Mouse (Mus musculus): Measurements from ENCODE around the gene Psme3.
A peak's percentile ranks its signal among the peaks of the same experiment; 100 is the strongest.

The Psme3 gene

DNA sequence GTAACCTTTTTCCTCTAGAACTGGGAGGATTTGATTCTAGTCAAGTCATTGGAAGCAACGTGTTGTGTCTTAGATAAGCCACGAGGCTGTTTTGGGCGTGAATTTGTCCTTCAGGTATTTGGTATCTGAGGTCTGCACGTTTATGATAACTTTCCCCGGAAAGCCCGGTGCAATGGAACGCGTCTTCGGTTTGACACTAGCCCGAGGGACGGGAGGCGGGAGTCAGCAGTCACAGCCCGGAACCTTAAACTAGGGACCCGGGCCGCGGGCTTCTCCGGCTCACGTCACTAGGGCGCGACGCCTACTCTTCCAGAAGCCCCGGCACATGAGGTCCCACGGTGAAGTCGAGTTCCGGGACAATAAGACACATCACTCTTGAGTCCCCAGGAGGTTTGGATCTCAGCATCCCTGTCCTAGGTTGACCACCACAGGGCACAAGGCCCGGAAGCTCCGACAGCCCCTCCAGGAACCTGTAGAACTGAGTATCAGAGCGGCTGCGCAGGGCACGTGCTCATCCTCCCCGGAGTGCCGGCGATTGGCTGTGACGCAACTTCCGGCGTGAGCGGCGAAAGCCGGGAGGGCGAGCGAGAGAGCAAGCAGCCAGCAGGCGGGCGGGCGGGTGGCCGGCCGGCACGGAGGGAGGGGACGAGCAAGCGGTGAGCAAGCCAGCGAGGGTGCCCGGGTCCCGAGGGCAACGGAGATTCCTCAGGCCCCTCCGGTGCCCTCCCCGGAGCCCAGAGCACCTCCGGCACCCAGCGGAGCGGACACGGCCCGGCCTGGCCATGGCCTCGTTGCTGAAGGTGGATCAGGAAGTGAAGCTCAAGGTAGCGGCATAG is at the start of gene Psme3:
Psme3 (plus strand) TSS at position 549 of the 836 bp plus-strand sequence.
- DNase-seq = peak; percentile 93

DNA sequence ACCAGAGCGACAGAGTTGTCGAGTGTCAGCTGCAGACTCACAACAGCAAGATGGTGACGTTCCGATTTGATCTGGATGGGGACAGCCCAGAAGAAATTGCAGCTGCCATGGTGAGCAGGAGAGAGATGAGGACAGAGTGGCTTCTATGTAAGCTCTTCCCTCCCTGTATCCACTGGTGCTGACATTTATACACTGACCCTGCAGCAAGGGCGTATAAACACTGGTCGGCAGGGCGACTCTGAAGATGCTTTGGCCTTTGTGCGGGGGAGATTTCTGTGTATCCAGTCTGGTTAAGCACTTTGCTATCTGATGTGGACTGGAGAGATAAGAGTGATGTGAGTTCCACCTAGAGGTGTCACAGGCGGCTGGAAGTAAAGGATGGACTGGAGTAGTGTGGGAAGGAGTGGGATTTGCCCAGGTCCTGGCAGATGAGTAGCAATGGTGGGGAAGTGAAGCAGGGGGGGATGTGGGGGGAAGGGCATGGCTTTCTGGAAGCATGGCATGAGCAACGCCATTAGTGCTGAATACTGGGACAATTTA is 46.4 kb upstream of the Psme3 start:
- DNase-seq = no peak

DNA sequence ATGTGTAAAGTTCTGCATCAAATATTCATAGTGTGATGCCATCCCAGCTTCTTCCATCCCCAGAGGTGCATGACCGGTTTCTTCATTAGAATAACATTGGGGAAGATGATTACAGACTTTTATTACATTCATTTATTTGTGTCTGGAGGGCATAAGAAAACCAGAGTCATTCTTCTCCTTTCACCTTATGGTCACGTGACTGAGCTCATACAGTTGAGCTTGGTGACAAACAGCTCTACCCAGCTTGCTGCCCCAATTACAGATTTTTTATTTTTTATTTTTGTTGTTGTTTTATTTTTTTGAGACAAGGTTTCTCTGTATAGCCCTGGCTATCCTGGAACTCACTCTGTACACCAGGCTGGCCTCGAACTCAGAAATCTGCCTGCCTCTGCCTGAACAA is 43.6 kb upstream of the Psme3 start:
- DNase-seq = no peak

DNA sequence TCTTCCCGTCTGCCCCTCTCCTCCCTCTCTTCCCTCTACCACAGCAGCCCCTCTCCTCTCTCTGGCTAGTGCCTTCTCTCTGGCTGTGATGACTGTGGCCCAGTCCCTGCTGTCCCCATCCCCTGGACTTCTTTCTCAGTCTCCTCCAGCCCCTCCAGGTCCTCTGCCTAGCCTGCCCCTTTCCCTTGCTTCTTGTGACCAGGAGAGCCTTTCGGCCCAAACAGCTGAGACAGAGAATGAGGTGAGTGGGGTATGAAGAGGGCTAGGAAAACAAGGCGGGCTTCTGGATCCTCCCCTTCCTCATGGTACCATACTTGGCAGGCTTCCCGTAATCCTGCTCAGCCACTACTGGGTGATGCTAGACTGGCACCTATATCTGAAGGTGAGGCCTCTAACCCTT is 40.7 kb upstream of the Psme3 start:
- DNase-seq = no peak

DNA sequence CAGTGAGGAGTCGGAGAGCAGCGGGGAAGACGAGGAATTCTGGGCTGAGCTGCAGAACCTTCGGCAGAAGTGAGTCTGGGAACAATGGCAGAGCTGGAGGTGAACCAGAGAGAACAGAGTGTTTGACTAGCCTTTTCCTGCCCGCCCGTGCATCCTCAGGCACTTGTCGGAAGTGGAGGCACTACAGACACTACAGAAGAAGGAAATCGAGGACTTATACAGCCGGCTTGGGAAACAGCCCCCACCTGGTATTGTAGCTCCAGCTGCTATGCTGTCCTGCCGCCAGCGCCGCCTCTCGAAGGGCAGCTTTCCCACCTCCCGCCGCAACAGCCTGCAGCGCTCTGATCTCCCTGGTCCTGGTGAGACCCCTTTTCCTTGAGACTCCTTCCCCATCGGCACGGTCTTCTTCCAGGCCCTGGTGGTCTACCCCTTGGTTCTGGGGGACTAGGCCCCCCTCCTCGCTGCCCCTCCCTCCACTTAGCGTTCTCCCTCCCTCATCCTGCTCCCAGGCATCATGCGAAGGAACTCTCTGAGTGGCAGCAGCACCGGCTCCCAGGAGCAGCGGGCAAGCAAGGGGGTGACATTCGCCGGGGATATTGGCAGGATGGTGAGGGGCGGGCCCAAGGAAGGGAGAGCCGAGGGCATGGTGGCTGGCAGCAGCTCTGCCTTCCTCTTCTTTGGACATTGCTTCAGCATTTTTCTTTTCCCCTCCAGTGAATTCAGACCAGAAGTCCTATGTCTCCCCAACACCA is 39.5 kb upstream of the Psme3 start:
- DNase-seq = no peak

DNA sequence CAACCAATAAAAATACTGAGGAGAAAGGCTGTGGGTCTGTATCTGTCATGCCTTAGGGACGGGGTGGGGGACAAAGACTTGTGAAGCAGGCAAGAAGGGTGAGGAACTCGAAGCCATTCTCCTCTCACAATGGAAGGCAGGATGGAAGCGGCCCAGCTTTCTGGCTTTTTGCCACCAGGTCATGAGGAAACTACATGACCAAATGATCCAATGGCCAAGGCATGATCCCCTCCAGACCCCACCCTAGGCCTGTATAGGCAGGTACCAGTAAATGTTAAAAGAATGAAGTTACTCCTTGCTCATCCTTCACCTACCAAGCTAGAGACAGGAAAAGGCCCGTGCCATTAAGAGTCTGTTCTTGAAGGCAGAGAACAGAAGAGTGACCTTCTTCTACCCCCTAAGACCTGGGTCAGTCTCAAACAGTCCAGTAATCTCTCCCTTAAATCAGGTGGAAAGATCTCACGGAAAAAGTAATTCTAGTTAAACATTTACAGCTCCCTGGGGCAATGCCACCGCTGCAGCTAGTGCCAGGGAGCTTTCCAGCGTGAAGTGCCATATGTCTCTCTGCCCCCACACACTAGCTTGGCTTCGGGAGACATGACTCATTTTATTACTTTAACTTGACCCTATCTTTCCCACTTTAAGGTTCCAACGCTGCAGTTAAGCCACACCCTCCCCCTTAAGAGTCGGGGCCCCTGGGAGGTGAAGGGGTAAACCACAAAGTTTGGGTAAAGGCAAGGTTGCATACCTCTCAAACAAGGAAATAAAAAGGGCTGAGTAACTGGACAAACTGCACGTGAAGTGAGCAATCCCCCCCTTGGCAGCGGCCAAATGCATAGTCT is 38.4 kb upstream of the Psme3 start:
- DNase-seq = no peak

DNA sequence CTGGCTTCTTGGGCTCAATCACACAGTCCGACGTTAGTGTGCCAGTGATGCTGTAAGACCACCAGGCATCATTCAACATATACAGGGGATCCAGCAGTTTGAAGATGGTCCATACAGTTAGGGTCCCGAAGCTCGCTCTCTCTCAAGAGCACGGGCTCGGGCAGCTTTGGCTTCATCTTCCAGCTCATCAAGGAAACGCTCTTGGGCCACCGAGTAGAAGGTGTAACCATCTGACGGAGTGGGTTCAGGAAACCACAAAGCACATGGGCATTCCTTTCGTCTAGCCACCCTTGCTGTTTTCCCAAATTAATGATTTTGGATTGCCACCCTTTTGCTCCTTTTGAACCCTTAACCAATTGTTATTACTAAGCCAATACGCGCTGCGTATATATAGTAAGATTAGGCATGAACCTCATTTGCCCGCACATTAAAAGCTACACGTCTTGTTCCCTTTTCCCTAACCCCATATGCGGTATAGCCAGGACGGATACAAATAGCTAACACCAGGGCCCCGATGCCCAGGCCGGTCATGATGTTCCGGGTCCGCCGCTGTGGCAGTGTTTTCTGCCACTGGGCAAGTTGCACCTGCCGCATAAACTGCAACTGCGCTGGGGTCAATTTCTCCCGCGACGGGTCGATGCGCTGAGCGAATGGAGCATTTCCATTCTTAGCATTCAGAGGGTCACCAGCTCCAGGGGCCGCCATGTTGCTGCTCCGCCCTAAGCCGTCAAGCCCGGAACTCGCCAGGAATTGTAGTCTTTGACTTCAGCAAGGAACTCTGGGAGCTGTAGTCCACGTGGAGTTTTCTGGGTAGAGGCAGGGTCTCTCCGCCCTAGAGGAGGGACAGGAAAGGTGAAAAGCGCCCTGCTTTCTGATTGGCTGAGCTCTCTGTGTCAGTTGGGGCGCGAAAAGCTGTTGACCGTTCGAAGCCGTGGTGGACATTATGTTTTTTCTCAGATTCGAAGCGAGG is 37.5 kb upstream of the Psme3 start, which contains the start of the genes Cntd1 and Coa3:
Cntd1 (plus strand) TSS at position 790 of the 970 bp plus-strand sequence.
Coa3 (minus strand) TSS at position 892 of the 970 bp plus-strand sequence.
- DNase-seq = peak; percentile 86

DNA sequence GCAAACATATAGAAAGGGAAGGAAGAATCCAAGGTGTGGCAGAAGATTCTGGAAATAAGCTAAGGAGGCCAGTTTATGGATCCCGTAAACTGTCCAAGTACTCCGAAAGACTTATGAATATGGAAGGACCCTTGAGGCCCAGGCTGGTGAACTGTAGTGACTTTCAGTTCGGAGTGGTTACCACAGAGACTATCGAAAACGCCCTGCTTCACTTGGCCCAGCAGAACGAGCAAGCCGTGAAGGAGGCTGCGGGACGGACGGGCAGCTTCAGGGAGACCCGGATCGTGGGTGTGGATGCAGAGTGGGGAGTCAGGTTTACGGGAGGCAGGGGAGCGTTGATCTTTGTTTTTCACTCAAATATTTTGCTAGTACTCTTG is 36.8 kb upstream of the Psme3 start:
- no peak for DNase-seq

DNA sequence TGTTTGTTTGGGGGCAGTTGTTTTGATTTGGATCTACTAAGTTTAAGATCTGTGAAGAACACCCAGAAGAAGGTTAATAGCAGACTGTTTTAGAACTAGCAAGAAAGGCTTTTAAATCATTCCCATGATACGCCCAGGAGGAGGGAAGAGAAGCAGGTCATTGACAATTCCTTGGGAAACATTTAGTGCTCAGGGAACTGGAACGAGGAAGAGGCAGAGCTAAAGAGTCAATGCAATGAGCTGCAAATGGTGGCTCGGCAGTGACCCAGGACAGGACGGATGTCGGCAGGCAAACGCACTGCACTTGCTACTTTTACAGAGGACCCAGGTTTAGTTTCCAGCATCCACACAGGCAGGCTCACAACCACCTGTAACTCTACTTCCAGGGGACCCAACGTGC is 35.2 kb upstream of the Psme3 start:
- no peak for DNase-seq

DNA sequence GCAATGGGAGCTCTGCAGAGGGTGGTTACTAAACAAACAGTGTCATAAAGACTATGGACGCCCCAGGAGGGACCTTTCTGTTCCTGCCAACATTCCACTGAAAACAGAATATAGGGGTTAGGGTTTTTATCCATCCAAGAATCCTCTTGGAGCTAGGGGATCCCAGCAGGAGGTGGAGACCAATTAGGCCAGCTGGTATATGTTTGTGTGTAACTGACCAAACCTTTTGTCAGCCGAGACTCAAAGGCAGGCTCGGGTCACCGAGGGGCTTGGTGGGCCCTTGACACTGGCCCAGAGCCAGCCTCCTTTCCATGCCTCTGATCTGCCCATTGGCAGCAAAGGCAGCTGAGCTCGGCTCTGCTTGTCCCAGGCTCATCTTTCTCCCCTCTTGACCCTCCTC is 33.1 kb upstream of the Psme3 start:
- DNase-seq = no peak

DNA sequence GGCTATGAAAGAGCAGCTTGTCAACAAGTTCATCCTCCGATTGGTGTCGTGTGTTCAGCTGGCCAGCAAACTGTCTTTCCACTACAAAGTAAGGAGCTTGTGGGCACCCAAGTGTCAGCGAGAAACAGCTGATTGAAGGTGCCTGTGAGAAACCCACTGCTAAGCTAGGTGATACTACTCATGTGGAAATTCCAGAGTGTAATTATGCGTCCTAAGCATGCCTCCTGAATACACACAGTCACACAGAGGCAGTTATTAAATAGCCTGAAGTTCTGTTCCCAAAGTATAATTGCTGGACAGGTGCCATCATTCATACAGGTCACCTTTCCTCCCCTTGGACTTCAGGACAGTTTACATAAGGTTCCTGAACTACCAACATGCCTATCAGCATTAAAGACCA is 32.2 kb upstream of the Psme3 start:
- DNase-seq = no peak

DNA sequence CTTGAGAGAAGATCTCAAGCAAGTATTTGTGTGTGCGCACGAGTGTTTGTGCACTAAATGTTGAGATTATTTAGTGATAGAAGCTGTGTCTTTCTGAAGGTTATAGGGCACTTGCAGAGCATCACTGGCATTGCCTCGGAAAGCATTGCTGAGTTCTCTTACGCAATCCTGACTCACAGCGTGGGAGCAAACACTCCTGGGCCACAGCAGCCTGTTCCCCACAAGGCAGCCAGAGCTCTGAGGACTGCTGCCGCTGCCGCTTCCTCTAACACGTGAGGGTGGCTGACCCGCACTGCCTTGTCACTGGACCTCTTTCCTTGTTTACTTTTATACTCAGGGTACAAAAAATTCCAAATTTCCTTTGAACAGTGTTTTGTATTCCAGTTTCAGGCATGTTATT is 28.7 kb upstream of the Psme3 start:
- no peak for DNase-seq

DNA sequence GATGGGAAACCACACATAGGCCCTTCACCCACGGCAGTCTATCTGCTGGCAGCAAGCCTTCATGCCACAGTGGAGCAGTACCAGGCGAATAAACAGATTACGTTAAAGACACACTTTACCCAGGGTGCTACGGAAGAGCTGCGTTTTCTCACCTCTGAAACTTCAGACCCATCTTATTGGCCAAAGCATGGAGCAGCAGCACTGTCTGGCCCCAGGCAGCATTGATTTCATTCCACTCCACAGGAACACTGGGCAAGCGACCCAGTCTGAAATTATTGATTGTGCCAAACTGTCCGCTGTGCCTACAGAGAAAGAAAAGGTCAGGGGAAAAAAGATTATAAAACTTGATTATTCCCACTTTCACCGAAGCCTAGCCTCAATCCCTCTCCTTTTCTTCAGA is 24.8 kb upstream of the Psme3 start:
- no peak for DNase-seq

DNA sequence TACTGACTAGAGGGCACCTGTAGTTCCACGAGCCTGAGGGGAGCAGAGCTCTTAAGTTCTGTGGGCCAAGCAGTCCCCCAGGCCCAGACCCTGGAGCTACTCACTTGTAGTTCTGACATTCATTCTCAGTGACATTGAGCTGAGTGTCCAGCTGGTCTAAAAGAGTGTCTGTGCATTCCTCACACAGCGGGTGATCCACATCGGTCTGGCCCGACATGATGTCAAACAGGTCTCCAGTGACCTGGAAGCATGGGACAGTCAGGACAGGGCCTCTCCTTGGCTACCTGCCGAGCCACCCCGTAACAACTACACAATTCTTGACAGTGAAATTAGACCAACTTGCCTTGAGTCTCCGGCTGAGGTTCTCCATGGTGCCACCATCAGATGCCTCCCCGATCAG is 20.8 kb upstream of the Psme3 start:
- no peak for DNase-seq

DNA sequence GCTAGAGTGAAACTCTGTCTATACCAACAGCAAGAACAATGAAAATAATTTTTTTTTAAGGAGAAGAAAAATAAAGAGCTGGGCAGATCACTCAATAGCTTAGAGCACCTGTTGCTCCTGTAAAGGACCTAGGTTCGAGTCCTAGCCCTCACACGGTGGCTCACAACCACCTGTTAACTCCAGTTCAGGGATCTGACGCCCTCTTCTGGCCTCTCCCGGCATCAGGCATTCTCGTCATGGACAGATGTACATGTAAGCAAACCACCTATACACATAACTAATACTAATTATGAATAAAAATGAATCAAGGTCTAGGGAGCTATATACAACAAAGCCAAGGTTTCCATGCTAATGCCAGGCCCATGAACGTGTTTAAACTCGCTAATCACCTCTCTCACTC is 15.1 kb upstream of the Psme3 start:
- no peak for DNase-seq

DNA sequence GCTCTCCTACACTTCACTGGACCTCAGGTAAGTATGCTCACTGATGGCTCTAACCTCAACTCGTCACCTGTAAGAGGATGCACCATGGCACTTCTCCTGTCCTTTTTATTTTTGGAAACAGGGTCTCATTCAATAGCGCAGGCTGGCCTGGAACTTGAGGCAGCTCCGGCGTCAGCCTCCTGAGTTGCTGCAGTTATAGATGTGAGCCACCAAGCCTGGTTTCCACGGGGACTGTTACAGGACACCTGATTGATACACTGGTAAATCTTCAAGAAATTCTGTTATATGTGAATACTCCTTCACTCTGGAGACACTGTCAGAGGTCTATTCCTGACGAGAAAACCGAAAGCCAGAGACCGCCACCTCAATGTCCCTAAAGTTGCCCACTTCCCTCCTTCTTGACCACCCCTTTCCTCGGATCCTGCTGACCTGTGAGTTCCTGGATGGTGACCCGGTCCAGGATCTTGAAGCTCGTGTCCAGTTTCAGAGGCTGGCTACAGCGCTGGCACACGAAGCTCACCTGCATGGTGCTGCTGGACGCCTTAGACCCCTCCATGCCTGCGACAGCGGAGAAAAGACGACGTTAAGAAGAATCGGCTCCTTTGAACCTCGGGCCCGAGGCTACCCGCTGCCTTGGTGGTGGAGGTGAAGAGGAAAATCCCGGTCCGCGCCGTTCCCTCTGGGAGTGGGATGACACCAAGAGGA is 14.6 kb upstream of the Psme3 start:
- no peak for DNase-seq

DNA sequence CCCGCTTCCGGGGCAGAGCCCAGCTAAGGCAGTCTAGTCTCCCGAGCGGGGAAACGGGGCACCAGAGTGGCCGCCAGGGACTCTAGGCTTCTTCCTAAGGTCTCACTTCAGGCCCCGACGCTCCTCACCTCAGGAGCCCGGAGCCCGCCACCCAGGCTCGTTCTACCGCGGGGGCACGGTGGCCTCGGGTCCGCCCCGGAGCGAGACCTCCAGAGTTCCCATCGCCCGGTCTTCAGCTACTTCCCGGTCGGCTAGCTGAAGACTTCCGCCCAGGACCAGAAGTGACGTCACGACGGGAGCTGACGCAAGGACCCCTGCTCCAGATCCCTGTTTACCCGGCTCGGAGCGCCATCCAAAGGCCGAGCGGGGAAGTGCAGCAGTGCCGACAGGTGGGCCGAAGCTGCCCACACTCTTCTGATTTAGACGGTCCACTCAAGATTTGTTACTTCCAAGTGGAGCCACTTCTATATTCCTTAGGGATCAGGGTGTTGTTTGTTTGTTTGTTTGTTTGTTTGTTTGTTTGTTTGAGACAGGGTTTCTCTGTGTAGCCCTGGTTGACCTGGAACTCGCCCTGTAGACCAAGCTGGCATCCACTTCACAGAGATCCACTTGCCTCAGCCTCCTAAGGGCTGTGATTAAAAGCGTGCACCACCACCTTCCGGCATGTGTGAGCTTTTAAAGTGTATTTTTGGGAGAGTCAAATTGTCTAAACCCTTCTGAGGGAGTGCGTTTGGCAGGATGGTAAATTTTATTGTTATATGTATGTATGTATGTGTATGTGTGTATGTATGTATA is 13.8 kb upstream of the Psme3 start, which contains the start of gene Becn1:
Becn1 (minus strand) TSS at position 283 of the 795 bp plus-strand sequence.
- peak; percentile 96 for DNase-seq

DNA sequence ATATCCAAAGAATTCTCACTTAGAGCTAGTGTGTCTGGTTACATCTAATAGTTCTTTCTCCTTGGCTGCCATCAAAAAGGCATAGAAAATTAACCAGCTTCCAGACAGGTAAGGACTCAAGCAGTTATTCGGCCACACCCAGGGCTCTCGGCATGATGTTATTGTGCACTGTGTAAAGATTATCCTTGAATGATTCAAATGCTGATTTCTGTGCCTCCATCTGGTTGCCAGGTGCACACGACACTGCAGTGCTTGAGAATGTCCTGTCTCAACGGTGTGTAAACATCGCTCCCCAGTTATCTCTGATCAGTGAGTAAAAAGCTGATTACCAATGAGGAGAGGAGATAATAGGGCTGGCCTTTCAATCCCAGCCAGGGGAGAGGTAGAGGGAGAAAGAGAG is 8.3 kb upstream of the Psme3 start:
- DNase-seq = no peak

DNA sequence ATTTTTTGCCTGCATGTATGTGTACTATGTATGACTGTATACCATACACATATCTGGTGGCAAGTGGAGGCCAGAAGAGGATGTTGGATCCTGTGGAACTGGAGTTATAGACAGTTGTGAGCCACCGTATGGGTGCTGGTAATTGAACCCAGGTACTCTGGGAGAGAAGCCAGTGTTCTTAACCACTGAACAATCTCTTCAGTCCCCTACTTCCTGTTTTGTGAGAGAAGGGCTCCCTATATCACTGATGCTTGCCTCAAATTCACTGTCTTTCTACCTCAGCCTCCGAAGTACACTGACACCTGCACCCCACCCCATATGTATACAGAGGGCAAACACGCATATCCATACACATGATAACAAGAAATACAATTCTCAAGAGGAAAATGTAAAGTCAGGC is 4.9 kb upstream of the Psme3 start:
- no peak for DNase-seq

DNA sequence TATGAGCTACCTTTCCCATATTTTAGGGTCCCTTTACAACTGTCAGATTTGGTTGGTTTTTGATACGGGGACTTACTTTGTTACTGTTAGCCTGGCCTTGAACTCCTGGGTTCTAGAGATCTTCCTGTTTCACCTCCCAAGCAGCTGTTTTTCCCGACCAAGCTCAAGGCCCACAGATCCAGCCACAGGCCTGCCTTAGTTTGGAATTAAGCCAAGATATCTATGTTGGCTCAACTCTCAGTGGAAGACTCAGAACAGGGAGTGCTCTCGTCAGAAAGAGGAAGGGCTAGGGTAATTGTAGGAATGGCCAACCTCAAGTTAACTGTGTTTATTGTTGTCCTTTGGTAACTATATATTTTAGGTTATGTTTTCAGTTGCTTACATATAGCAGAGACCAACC is 3.9 kb upstream of the Psme3 start:
- no peak for DNase-seq

Measured in cerebellum, adult 9-10 months (tissue).